Mouse (Mus musculus) embryonic facial prominence, embryonic 15.5 days (tissue): ENCODE data around the gene Rab3il1. TPM values are rescaled to one million over a fixed set of nuclear protein-coding genes. Genes with fewer than 3 reads are reported as not detected.
A peak's percentile ranks its signal among the peaks of the same experiment; 100 is the strongest.

Source experiments
- ATAC-seq: fragments of 200-750 bp; cut with Nextera tagmentation; 2 replicates; pipeline ENCODE4 v1.8.0; 2017; ENCODE audit warnings: low read depth, moderate TSS enrichment; ENCODE audit not compliant: insufficient number of reproducible peaks, low FRiP score, low TSS enrichment
- H3K27ac ChIP-seq: fragments of 300-500 bp; sonication (generic); replicated peaks from 2 replicates; pipeline ENCODE4 v1.5.1; 2015; ENCODE audit warnings: mild to moderate bottlenecking, inconsistent platforms
- H3K27me3 ChIP-seq: fragments of 300-500 bp; sonication (generic); 2 replicates; pipeline ENCODE4 v1.6.1; 2015; ENCODE audit warnings: inconsistent platforms
- H3K36me3 ChIP-seq: fragments of 300-500 bp; sonication (generic); 2 replicates; pipeline ENCODE4 v1.6.1; 2015; ENCODE audit warnings: mild to moderate bottlenecking, inconsistent platforms
- H3K4me1 ChIP-seq: fragments of 300-500 bp; sonication (generic); 2 replicates; pipeline ENCODE4 v1.6.1; 2015; ENCODE audit warnings: inconsistent platforms
- H3K4me2 ChIP-seq: fragments of 300-500 bp; sonication (generic); replicated peaks from 2 replicates; pipeline ENCODE4 v1.6.1; 2015; ENCODE audit warnings: mild to moderate bottlenecking, inconsistent platforms
- H3K4me3 ChIP-seq: fragments of 300-500 bp; sonication (generic); replicated peaks from 2 replicates; pipeline ENCODE4 v1.5.1; 2015; ENCODE audit warnings: mild to moderate bottlenecking, inconsistent platforms
- H3K9ac ChIP-seq: fragments of 300-500 bp; sonication (generic); 2 replicates; pipeline ENCODE4 v1.6.1; 2015; ENCODE audit warnings: inconsistent platforms
- H3K9me3 ChIP-seq: fragments of 300-500 bp; sonication (generic); replicated peaks from 2 replicates; pipeline ENCODE4 v1.6.1; 2016; ENCODE audit warnings: inconsistent platforms
- WGBS: fragments of 180-500 bp; shearing (Covaris S2); methylation state at CpG from one replicate; pipeline ENCODE4 v1.1.7; 2015; 5-methylcytosine and 5-hydroxymethylcytosine counted together
- polyA plus RNA-seq: library from polyadenylated mRNA; unstranded; fragments of >200 nt; fragmentation: Nextera tagmentation; extraction: Ambion mirVana; gene quantifications from 2 replicates; pipeline ENCODE4 v1.2.1, GENCODE M21; 2015

Rab3il1 gene
- 45.8 and 46.1 TPM in 2 replicates for polyA plus RNA-seq

GRCm38 (mm10) chr19:10001206-10001969 lies at the start of gene Rab3il1, which contains the start of gene Best1:
Gene Rab3il1 (plus strand): TSS chr19:10001669.
Gene Best1 (minus strand): TSS chr19:10001633.
- Histone ChIP-seq H3K4me3 (no peak within 1 kb of the TSS), H3K9ac (no peak within 1 kb of the TSS)
- WGBS = 81% methylated on average over 7 of the region's 7 CpGs

DNA sequence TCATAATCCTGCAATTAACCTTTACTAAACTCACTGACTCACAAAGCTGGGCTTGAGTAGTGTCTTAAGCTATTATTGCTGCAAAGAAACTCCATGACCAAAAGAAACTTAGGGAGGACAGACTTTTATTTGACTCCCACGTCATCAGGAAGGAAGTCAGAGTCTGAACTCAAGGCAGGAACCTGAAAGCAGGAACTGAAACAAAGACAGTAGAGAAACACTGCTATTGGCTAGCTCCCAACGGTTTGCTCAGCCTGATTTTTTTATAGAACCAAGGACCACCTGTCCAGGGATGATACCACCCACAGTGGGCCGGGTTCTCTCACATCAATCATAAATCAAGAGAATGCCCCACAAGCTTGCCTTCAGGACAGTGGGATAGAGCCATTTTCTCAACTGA lies 49.1 kb upstream of the Rab3il1 start:
- ATAC-seq = no peak
- no peak overlapping the region for H3K9ac ChIP-seq
- no peak overlapping the region for H3K4me2 ChIP-seq
- 80% methylated on average over 3 of the region's 3 CpGs for WGBS
- H3K27me3 ChIP-seq = no peaks in the 10 kb centered on the region
- H3K4me1 ChIP-seq = peaks cover 24% of the 10 kb centered on the region
- no peak overlapping the region for H3K4me3 ChIP-seq
- no peaks in the 10 kb centered on the region for H3K36me3 ChIP-seq
- no peaks in the 10 kb centered on the region for H3K9me3 ChIP-seq
- H3K27ac ChIP-seq = no peak overlapping the region

More at GRCm38 (mm10) chr19:10001206-10001969, at the start of gene Rab3il1, which contains the start of gene Best1:
- no peaks in the 10 kb centered on the region for H3K27me3 ChIP-seq
- no peaks in the 10 kb centered on the region for H3K4me1 ChIP-seq
- no peak for ATAC-seq
- H3K27ac ChIP-seq = no peak within 1 kb of the TSS
- no peaks in the 10 kb centered on the region for H3K9me3 ChIP-seq
- H3K36me3 ChIP-seq = no peaks in the 10 kb centered on the region
- H3K4me2 ChIP-seq = no peak within 1 kb of the TSS

DNA sequence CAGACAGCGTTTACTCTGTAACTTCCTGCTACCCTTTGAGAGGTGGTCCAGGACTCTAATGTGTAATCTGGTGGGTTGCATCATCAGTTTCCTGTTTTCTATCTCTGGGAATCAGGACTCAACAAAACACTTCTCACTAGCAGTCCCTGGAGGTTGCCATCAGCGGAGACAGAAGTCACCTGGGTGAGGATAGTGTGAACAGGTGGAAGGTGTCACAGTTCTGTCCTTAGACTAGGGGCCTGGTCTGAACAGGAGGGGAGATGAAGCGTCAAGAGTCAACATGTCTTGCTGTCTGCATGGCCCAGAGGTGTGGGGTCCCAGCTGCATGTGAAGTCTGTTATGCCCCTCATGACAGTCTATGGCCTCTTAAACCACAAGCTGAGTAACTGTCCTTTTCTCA lies 48.6 kb upstream of the Rab3il1 start:
- Histone ChIP-seq H3K4me3 (no peak overlapping the region), H3K4me2 (no peak overlapping the region), H3K27ac (no peak overlapping the region), H3K4me1 (peaks cover 24% of the 10 kb centered on the region), H3K9me3 (no peaks in the 10 kb centered on the region), H3K27me3 (no peaks in the 10 kb centered on the region), H3K9ac (no peak overlapping the region), H3K36me3 (no peaks in the 10 kb centered on the region)
- no peak for ATAC-seq
- 82% methylated on average over 3 of the region's 3 CpGs for WGBS

- WGBS = 13% methylated on average over 7 of the region's 7 CpGs
- peak overlapping the region; percentile 96 for H3K27ac ChIP-seq
- H3K4me1 ChIP-seq = peaks cover 24% of the 10 kb centered on the region
- no peaks in the 10 kb centered on the region for H3K9me3 ChIP-seq
- H3K27me3 ChIP-seq = no peaks in the 10 kb centered on the region
- no peak overlapping the region for H3K9ac ChIP-seq
- H3K36me3 ChIP-seq = no peaks in the 10 kb centered on the region
- peak; percentile 90 for ATAC-seq
- peak overlapping the region; percentile 38 for H3K4me2 ChIP-seq
- peak overlapping the region; percentile 19 for H3K4me3 ChIP-seq
These were observed 47.2 kb upstream of the Rab3il1 start for GRCm38 (mm10) chr19:9954055-9954810.

DNA sequence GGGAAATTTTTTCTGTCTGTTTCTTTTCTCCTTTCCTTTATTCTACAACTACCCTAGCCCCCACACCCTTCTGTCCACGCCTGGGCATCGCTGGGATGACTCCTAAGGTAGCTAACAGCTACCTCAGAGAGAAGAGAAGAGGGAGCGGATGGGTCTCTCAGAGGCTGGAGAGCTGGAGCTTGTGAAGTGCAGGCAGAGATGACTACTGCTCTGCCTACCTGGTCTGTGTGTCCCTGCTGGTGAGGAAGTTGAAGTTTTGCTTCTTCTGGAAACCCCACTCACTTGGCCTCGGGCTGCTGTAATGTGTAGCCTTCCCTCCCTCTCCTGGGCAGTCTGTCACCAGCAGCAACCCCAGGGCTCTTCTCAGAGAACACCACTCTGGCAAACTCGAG lies 46.7 kb upstream of the Rab3il1 start:
- Histone ChIP-seq H3K27ac (peak overlapping the region; percentile 96), H3K9ac (0 out of 2 replicates have a peak overlapping the region, but pooled peaks have one; percentile 12), H3K27me3 (no peaks in the 10 kb centered on the region), H3K36me3 (no peaks in the 10 kb centered on the region), H3K9me3 (no peaks in the 10 kb centered on the region), H3K4me2 (peak overlapping the region; percentile 38), H3K4me1 (peaks cover 24% of the 10 kb centered on the region), H3K4me3 (peak overlapping the region; percentile 19)
- 24% methylated on average over 5 of the region's 5 CpGs for WGBS
- peak; percentile 52; the same call in 1 of the 2 replicates for ATAC-seq

DNA sequence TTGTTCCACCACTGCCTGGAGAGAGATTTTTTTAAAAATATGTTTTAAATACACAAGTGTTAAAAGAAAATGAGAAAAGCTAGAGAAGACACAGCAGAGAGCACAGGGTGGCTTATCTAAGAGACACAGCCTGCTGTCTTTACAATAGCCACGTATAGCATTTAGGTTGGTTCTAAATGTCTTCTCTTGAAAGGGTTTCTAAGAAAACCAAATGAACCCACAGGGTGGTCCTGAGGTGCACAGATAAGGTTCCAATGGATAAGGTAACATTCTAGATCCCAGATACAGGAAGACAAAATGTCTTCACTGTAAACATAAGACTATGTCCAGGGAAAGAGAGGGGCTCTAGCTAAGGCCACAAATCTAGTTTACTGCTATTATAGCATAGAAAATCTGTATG lies 46.0 kb upstream of the Rab3il1 start:
- H3K9ac ChIP-seq = no peak overlapping the region

GRCm38 (mm10) chr19:9956624-9957388 lies 44.7 kb upstream of the Rab3il1 start:
- H3K27ac ChIP-seq = no peak overlapping the region
- H3K9me3 ChIP-seq = no peaks in the 10 kb centered on the region
- no peak overlapping the region for H3K9ac ChIP-seq
- H3K4me3 ChIP-seq = no peak overlapping the region
- H3K27me3 ChIP-seq = no peaks in the 10 kb centered on the region
- WGBS = 86% methylated on average over 4 of the region's 4 CpGs
- no peak for ATAC-seq
- H3K36me3 ChIP-seq = no peaks in the 10 kb centered on the region
- no peak overlapping the region for H3K4me2 ChIP-seq
- H3K4me1 ChIP-seq = peaks cover 24% of the 10 kb centered on the region

More for the DNA sequence above, 46.0 kb upstream of the Rab3il1 start:
- no peaks in the 10 kb centered on the region for H3K27me3 ChIP-seq
- no peak overlapping the region for H3K4me3 ChIP-seq
- WGBS = 68% methylated on average over 1 of the region's 1 CpGs
- peaks cover 24% of the 10 kb centered on the region for H3K4me1 ChIP-seq
- no peak for ATAC-seq
- no peaks in the 10 kb centered on the region for H3K36me3 ChIP-seq
- H3K9me3 ChIP-seq = no peaks in the 10 kb centered on the region
- H3K4me2 ChIP-seq = 0 out of 2 replicates have a peak overlapping the region, but pooled peaks have one; percentile 38
- peak overlapping the region; percentile 96 for H3K27ac ChIP-seq

- no peak overlapping the region for H3K4me2 ChIP-seq
- no peaks in the 10 kb centered on the region for H3K9me3 ChIP-seq
- H3K27me3 ChIP-seq = no peaks in the 10 kb centered on the region
- no peak overlapping the region for H3K4me3 ChIP-seq
- ATAC-seq = no peak
- H3K27ac ChIP-seq = no peak overlapping the region
- WGBS = 86% methylated on average over 5 of the region's 5 CpGs
- no peak overlapping the region for H3K9ac ChIP-seq
- peaks cover 24% of the 10 kb centered on the region for H3K4me1 ChIP-seq
- no peaks in the 10 kb centered on the region for H3K36me3 ChIP-seq
These were observed 43.5 kb upstream of the Rab3il1 start for GRCm38 (mm10) chr19:9957965-9958364.

DNA sequence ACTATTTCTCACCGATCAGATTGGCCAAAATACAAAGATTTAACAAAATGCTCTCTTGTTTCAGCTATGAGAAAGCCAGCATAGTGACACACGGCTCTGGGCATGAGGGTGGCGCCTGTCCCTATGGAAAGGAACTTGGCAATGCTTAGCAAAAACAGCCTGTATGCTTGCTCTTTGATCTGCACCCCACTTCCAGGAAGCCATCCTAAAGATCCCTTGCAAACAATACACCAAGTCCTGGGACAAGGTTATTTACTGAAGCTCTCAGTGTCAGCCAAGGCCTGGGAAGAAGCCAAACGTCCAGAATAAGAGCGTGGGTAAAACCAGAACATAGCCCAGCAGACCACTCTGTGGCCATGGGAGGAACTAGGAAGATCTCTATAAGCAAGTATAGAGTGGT lies 40.7 kb upstream of the Rab3il1 start:
- Histone ChIP-seq H3K9me3 (no peaks in the 10 kb centered on the region), H3K4me1 (peaks cover 10% of the 10 kb centered on the region), H3K36me3 (no peaks in the 10 kb centered on the region), H3K27ac (no peak overlapping the region), H3K27me3 (no peaks in the 10 kb centered on the region), H3K4me2 (no peak overlapping the region), H3K9ac (no peak overlapping the region), H3K4me3 (no peak overlapping the region)
- ATAC-seq = no peak
- WGBS = 75% methylated on average over 5 of the region's 5 CpGs

GRCm38 (mm10) chr19:9964205-9964916 lies 37.1 kb upstream of the Rab3il1 start:
- H3K4me3 ChIP-seq = no peak overlapping the region
- no peaks in the 10 kb centered on the region for H3K27me3 ChIP-seq
- no peaks in the 10 kb centered on the region for H3K9me3 ChIP-seq
- H3K4me2 ChIP-seq = no peak overlapping the region
- H3K4me1 ChIP-seq = peaks cover 19% of the 10 kb centered on the region; the same call in 1 of the 2 replicates
- no peak overlapping the region for H3K27ac ChIP-seq
- H3K9ac ChIP-seq = no peak overlapping the region
- 36% methylated on average over 7 of the region's 7 CpGs for WGBS
- ATAC-seq = no peak
- H3K36me3 ChIP-seq = no peaks in the 10 kb centered on the region
